Mouse (Mus musculus): ENCODE data around the gene Abcb6. TPM values are rescaled to one million over a fixed set of nuclear protein-coding genes. Genes with fewer than 3 reads are reported as not detected.

Abcb6 gene
- total RNA-seq, 2 experiments from 2014 or later: 2.5 to 5.3 TPM

DNA sequence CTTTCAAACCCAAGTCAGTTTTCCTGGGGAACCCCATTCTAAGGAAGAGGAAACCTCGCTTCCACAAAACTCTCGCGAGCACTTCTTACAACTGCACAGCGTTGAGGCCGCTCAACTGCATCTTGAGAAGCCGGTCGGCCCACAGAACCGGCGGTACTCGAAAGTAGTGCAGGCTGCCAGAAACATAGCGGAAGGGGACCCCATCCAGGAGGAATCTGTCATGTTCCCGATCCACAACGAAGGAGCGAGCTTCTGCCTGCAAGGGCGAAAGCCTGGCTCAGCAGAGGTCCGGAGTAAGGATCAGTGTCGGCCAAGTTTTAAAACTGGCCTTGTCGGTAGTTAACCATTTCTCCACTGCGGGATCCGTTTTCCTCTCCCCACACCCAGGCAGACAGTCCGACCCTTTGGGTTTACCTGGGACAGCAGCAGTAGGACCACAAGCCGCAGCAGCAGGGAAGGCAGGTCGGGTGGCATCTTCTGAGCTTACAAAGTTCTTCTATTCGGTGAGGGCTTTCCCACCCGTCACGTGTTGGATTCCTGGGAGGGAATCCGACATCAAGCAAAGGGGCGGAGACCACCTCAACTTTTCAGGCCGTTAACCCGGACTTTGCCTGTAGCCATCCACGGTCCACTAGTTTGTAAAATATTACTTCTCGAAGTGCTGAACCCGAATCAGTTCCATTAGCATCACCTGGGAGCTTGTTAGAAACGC, 28.9 kb upstream of the Abcb6 start:
- ATAC-seq (ENCODE audit: poor library complexity, severe bottlenecking): peak; percentile 12; the same call in 1 of the 2 replicates

DNA sequence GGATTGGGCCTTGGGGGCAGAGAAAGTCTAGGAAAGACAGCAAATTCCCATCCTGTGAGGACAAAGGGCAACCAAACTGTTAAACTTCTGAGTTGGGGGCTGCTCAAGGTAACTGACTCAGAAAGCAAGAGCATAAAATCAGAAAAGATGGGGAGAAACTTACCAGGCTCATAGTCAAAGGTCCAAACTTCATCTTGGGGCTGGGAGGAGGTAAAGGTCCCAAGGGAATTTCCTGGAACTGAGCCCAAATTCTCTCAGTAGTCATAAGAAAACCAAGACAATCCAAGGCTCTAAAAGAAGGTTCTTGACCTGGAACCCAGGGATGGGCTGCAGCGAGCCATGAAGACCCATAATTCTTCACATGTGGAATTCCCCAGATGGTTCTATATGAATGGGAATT, 21.0 kb upstream of the Abcb6 start:
- ATAC-seq (ENCODE audit: poor library complexity, severe bottlenecking): no peak

DNA sequence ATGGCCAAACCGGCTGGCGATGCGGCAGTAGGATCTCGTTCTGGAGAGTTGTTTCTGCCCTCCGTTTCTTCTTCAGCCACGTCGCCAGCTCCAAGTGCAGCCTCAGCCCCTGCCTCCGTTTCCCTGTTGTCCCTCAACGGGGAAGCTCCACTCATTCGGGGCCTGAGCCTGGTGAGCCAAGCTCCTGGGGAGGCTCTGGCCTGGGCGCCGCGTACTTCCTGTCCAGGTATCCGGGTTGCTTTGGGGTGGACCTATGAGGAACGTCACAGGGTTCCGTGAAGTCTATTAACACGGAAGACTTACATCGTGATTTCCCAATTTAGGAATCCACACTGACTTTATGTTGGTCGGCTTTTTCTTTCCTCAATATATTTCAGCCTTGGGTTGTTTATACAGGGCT, 12.3 kb upstream of the Abcb6 start:
- ATAC-seq (ENCODE audit: poor library complexity, severe bottlenecking): peak; percentile 60

DNA sequence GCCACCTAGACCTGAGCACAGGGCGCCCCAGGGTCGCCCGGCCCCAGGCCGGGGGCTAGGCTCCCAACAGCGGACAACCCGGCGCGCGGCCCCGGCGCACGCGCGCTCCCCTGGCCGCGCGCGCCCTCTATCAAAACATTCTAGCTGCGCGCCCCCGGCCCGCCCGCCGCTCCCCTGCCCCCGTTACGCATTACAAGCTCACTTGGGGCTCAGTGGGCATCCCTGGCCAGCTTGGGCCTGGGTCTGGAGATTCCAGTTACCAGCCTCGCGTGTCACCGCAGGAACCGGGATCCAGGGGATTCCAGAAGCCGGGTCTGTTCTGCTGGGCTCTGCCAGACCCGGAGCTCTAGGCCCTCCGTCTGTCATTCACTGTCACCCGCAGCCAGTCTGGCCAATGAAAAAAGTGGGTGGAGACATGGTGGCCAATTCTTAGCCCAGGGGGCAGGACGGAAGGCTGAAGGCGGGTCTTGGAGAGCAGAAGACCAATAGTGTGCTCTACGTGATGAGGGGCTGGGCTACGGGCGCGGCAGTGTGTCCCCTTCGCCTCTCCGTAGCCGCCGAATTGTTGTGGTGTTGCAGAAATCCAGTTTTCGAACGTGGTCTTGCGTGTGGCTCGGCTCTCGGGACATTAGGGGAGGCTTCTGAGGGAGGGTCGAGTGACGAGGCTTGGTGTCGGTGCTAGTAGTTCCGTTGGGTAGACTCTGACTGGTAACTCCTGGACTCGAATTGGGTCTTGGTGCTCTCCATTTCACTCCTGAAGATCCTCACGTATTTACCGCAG, 11.6 kb upstream of the Abcb6 start, which contains the start of the genes Ankzf1 and Atg9a:
Ankzf1 (plus strand) TSS at position 530 of the 781 bp plus-strand sequence.
Atg9a (minus strand) TSS at position 575 of the 781 bp plus-strand sequence.
- peak; percentile 85 for ATAC-seq (ENCODE audit: poor library complexity, severe bottlenecking)

DNA sequence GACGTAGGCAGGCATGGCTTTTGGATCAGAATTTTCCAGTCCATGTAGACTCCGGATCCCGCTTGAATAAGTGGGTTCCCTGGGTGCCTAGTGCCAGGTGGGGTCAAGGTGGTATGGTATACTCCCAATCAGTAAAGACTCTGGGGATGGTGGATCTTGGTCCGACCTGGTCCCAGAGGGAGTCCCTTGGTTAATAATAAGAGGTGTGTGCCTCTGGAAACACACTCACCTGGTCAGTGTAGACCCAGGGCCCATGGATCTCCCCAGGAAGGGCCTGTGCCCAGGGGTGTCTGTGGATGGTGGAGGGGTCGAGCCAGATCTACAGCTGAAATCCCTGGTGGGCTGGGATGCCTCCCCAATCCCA, 11.0 kb upstream of the Abcb6 start:
- ATAC-seq (ENCODE audit: poor library complexity, severe bottlenecking): no peak

DNA sequence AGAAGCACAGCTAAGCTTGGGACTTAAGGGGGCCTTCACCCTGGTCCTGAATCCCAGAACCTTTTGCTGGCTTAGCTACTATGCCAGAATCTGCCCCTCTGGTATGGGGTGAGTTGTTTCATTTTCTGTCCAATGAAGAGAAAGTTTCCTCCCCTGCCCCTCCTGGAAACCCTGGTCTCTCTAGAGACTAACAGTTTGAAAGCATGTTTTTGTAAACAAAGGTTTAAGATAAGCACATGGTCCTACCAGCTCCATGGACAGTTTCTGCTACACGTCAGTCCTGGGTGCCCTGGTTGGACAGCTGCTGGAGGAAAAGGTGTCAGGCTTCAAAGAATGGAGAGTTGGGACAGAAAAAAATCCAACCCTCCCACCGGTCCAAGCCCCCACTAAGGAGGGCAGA, 10.4 kb upstream of the Abcb6 start:
- no peak for ATAC-seq (ENCODE audit: poor library complexity, severe bottlenecking)

DNA sequence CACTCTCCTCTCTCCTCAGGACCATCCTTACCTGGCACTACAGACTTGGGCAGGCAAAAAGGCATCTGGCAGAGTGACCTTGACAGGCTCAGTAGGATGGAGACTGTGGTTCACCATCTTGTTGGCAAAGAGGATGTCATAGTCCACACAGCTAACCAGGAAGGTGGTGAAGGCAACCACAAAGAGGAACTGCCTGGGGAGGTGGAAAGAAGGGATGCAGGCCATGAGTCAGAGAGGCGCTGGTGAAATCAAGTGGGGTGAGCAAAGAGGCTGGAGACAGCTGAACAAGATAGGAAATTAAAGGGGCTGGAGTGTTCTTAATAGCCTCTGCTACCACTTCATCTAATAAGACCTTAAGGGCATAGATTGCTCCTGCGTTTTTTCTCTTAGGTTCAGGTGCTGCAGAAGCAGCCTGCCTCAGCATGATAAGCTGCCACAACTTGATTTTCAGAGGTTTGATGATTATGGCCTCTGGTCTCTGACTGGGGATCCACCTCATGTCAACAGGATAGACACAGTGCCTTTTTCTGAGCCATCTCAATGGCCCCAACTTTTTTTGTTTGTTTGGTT, 7.8 kb upstream of the Abcb6 start:
- peak; percentile 74 for ATAC-seq (ENCODE audit: poor library complexity, severe bottlenecking)

DNA sequence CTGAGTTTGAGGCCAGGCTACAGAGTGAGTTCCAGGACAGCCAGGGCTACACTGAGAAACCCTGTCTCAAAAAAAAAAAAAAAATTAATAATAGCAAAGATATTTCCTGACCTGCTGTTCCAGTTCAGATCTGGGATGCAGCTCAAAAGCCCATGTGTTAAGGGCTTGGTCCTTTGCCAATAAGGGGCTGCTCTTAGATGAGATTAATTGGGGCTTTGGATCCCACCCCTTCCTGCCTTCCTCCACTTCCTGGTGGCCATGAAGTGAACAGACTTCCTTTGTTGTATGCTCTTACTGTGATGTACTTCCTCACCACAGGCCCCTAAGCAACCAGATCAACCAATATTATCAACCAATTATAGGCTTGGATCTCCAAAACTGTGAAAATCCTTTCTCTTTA, 6.9 kb upstream of the Abcb6 start:
- ATAC-seq (ENCODE audit: poor library complexity, severe bottlenecking): no peak

DNA sequence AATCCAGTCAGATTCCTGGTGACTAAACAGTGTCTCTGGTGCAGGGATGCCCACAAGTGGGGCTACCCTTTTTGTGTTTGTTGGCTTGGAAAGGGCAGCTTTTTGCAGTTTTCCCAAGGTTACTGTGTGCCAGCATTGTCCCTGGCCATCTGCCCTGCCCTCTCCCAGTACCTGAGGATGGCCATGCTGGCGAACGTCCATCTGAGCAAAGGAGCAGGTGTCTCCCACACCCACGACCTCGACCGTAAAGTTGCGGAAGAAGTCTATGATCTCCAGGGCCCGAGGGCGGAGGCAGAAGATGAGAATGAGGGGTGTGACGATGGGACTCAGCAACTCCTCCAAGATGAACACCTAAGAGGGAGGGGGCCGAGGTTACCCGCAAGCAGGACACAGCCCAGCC, 5.3 kb upstream of the Abcb6 start:
- ATAC-seq (ENCODE audit: poor library complexity, severe bottlenecking): no peak

DNA sequence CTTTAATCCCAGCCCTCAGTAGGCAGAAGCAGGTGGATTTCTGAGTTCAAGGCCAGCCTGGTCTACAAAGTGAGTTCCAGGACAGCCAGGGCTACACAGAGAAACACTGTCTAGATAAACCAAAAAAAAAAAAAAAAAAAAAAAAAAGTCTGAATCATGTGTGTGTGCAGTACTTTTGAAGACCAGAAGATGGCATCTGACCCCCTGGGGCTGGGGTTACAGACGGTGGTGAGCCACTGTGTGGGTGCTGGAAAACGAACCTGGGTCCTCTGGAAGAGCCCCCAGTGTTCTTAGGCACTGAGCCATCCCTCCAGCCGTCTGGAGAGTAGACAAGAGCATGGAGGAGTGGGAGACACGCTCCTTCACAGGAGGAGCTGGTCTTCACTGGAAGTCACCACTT, 2.0 kb upstream of the Abcb6 start:
- ATAC-seq (ENCODE audit: poor library complexity, severe bottlenecking): no peak

DNA sequence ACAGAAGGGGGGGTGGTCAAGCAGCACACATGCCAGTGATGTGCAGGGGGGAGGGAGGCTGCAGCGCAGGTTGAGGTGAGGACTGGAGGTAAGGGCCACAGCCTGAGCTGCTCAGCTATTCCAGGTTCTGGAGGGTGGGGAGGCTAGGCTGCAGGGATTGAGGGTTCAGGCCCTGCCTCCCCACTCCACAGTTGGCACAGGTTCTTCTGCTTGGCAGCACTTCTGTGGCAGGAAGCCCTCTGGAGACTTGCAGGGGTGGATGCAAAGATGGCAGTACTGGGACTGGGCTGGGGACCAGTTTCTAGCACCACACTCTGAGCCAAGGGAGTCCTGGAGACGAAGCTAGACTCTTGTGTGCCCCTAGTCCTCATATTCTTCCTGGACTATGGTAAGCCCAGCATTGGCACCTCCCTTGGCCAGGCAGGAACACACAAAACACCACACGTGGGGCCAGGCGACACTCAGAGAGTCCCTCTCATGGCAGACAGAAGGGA, 1.2 kb upstream of the Abcb6 start:
- no peak for ATAC-seq (ENCODE audit: poor library complexity, severe bottlenecking)

DNA sequence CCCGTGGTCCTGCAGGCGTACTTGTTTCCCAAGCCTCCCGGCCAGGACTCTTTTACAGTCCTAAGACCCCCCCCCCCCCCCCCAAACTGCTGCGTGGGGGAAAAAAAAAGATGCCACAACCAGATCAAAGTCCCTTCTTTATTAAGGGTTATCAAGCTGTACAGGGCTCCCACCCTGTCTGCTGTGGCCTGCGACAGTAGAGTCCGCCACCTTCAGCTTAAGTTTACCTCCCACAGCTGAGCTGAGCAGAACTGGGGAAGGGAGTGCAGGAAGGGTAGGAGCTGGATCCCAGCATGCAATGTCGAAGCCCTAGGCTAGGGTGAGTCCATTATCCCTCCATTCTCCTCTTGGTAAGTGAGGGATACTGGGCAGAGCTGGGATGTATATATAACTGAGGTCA, 549 bp upstream of the Abcb6 start:
- ATAC-seq (ENCODE audit: poor library complexity, severe bottlenecking): no peak

DNA sequence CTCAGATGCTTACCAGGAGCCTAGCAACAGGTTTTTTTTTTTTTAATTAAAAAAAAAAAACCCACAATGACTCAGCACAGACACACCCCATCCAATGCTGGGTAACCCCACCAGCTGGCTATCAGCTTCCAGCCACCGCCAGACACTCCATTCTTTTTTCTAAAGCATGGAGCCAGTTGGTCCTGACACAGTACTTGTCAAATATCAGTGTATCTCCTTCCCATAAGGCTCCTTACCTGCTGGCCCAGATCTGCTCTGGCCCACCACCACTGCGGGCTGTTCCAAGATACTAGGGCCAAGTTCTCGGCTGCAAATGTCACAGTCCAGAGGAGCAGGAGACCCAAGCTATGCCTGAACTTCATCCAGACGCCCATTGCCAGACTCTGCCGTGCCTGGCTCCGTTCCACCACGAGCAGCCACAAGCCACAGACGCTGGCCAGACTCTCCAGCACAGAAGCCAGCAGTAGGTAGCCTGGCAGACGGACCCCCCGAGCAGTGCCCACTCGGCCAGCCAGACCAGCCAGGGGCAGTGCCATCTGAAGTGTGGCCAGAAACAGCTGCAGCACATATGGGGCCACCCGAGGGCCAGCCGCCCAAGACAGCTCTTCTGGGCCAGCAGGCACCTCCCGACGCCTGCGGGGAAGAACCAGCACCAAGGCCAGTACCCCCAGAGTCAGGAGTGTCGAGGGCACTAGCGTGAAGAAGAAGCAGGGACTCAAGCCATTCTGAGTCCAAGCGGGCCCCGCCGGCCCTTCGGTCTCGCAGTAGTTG, 673 bp downstream of the Abcb6 start:
- ATAC-seq (ENCODE audit: poor library complexity, severe bottlenecking): peak; percentile 59

DNA sequence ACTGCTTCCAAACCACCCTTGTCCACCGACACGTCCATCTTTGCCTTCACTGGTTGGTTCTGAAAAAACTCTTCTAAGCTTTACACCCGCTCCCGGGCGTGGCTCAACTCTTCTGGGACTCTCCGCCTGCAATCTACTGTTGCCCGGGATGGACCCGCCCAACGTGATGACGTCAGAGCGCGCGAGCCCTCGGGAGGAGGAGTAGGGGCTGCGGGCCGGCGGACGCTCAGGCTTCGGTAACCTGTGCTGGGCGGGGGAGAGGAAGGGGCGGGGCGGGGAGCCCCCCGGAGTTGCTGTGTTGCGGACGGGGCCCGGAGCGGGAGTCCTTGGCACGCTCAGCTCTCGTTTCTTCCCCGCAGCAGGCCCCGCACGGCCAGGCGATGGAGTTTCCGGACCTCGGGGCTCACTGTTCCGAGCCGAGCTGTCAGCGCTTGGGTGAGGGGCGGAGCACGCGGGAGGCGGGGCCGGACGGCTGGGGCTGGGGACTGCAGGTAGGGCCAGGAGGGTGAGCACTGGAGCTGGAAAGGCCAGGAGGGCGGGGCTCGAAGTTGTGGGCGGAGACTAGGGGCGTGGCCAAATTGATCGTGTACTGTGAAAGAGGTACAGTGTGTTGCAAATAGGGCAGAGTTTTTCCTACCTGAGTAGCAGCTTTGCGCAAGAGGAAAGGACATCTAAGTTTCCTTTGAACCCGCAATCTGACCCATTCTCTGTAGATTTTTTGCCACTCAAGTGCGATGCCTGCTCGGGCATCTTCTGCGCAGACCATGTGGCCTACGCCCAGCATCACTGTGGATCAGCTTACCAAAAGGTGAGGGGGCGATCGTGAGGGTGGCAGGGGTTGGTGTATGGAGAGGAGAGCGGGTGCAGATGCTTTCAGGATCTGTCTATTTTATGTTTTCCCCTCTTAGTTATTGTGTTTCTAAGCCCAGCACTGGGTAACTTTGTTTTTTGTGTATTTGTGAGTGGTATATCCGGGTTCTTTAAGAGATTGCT, 11.4 kb downstream of the Abcb6 start, which contains the start of gene Zfand2b:
Zfand2b (plus strand) TSS at position 175 of the 993 bp plus-strand sequence.
- peak; percentile 92 for ATAC-seq (ENCODE audit: poor library complexity, severe bottlenecking)

DNA sequence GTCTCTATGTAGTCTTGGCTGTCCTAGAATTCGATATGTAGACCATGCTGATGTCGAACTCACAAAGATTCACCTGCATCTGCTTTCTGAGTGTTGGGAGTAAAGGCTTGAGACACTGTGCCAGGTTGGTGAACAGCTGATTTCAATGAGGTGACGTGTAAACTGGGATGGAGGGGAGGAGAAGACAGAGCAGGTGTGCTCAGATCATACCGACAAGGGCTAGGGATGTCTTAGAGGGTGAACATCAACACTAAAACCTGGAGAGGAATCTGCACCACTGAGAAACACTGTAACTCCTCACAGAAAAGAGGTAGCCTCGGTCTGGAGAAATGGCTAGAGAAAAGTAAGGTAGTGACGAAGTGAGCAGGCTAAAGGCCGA, 12.1 kb downstream of the Abcb6 start:
- no peak for ATAC-seq (ENCODE audit: poor library complexity, severe bottlenecking)

DNA sequence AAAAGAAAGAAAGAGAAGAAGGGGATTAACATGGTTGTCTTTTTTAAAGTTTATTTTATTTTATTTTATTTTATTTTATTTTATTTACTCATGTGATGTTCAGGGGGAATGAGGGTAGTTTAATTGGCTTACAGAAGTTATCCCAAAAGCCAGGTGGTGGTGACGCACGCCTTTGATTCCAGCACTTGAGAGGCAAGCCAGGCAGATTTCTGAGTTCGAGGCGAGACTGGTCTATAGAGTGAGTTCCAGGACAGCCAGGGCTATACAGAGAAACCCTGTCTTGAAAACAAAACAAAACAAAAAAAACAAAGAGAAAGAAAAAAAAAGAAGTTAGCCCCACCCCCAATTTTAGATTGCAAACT, 20.0 kb downstream of the Abcb6 start:
- no peak for ATAC-seq (ENCODE audit: poor library complexity, severe bottlenecking)

DNA sequence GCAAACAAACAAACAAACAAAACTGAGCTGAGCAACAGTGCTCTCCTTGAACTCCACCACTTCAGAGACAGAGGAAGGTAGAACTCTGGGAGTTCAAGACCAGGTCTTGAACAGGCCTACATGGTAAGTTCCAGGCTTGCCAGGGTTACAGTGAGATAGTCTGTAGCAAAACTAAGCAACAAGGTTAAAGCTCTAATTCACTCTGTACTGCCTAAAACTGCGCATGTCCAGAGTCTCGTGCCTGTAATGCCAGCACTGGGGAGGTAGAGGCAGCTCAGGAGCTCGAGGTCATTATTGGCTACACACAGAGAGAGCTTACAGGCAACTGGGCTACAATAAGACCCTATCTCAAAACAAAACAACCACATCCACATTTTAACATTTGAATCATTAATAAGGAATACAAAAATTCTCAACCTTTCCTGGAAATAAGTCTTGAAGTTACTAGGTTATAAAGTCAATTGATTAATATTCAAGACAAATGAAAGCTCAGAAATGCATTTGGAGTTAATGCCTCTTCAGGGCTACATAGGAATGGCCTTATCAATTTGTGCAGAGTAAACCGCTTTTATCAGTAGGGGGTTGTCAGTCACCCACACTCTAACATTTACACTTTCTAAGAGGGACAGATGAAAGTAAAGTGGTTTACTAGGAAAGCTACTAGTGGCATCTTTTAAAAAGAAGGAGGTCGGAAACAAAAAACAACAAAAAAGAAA, 20.5 kb downstream of the Abcb6 start:
- no peak for ATAC-seq (ENCODE audit: poor library complexity, severe bottlenecking)

DNA sequence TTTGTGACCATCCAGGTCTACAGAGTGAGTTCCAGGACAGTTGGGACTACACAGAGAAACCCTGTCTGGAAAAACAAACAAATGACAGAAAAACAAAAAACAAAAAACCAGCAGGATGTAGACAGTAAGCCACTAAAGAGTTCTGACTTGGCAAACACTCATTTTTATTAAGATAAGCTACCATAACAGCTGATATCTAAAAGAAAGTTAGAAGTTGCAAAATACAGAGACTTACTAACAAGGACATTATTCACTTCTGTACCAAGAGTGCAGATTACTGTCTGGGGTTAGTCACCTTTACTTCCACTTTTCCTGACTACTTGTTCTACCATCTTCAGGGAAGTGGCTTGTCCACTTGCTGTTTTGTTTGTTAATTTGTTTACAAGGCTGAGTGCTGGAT, 21.2 kb downstream of the Abcb6 start:
- ATAC-seq (ENCODE audit: poor library complexity, severe bottlenecking): no peak

DNA sequence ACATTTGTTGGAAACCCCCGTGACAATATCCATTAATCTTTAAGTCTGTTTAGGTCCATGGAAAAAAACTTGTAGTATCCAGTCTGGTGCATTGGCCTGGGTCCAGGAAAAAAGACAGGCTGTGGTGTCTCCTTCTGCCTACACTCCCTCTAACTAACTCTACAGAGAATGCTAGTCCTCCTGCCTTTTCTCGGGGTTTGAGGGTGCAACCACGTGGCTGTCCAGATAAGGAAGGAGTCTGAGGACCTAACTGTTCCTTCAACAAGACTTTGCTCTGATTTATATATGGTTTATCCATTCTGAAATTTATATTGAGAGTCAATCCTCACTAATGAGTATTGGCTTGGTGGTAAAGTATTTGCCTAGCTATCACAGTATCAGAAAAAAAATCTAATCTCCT, 24.4 kb downstream of the Abcb6 start:
- no peak for ATAC-seq (ENCODE audit: poor library complexity, severe bottlenecking)

Measured in megakaryocyte, adult 5-6 weeks (primary cell).